Mouse (Mus musculus): ENCODE results near the gene Ehmt1.

Ehmt1 gene

GRCm38 (mm10) chr2:24912189-24912588 is 7.2 kb downstream of the Ehmt1 start:
- no peak for DNase-seq (ENCODE audit: low spot score in 2 of 2)

GRCm38 (mm10) chr2:24910481-24910880 is 8.9 kb downstream of the Ehmt1 start:
- DNase-seq (ENCODE audit: low spot score in 2 of 2) = no peak

GRCm38 (mm10) chr2:24905653-24906155 is 13.7 kb downstream of the Ehmt1 start:
- no peak for DNase-seq (ENCODE audit: low spot score in 2 of 2)

- no peak for DNase-seq (ENCODE audit: low spot score in 2 of 2)
Observed at GRCm38 (mm10) chr2:24904823-24905652, 14.4 kb downstream of the Ehmt1 start.

GRCm38 (mm10) chr2:24902999-24903398 is 16.4 kb downstream of the Ehmt1 start:
- DNase-seq (ENCODE audit: low spot score in 2 of 2) = no peak

- no peak for DNase-seq (ENCODE audit: low spot score in 2 of 2)
Observed at GRCm38 (mm10) chr2:24901055-24901454, 18.4 kb downstream of the Ehmt1 start.

- DNase-seq (ENCODE audit: low spot score in 2 of 2) = no peak
Observed at GRCm38 (mm10) chr2:24899292-24899691, 20.1 kb downstream of the Ehmt1 start.

GRCm38 (mm10) chr2:24896761-24897160 is 22.7 kb downstream of the Ehmt1 start:
- DNase-seq (ENCODE audit: low spot score in 2 of 2) = no peak

GRCm38 (mm10) chr2:24894211-24894610 is 25.2 kb downstream of the Ehmt1 start:
- DNase-seq (ENCODE audit: low spot score in 2 of 2) = no peak

GRCm38 (mm10) chr2:24892318-24892717 is 27.1 kb downstream of the Ehmt1 start:
- no peak for DNase-seq (ENCODE audit: low spot score in 2 of 2)

- DNase-seq (ENCODE audit: low spot score in 2 of 2) = no peak
Observed at GRCm38 (mm10) chr2:24890541-24891447, 28.6 kb downstream of the Ehmt1 start.

GRCm38 (mm10) chr2:24888895-24889294 is 30.5 kb downstream of the Ehmt1 start:
- no peak for DNase-seq (ENCODE audit: low spot score in 2 of 2)

GRCm38 (mm10) chr2:24880686-24881085 is 38.7 kb downstream of the Ehmt1 start:
- no peak for DNase-seq (ENCODE audit: low spot score in 2 of 2)

GRCm38 (mm10) chr2:24870952-24871351 is 48.5 kb downstream of the Ehmt1 start:
- DNase-seq (ENCODE audit: low spot score in 2 of 2) = no peak

GRCm38 (mm10) chr2:24863010-24863409 is 56.4 kb downstream of the Ehmt1 start:
- DNase-seq (ENCODE audit: low spot score in 2 of 2) = peak in 1 of 2 experiments; percentile 13

GRCm38 (mm10) chr2:24852408-24852807 is 67.0 kb downstream of the Ehmt1 start:
- no peak for DNase-seq (ENCODE audit: low spot score in 2 of 2)

GRCm38 (mm10) chr2:24846557-24846956 is 72.9 kb downstream of the Ehmt1 start:
- DNase-seq (ENCODE audit: low spot score in 2 of 2) = no peak

- no peak for DNase-seq (ENCODE audit: low spot score in 2 of 2)
Observed at GRCm38 (mm10) chr2:24845256-24845655, 74.2 kb downstream of the Ehmt1 start.

- no peak for DNase-seq (ENCODE audit: low spot score in 2 of 2)
Observed at GRCm38 (mm10) chr2:24830614-24831013, 88.8 kb downstream of the Ehmt1 start.

- no peak for DNase-seq (ENCODE audit: low spot score in 2 of 2)
Observed at GRCm38 (mm10) chr2:24809746-24810145, 109.7 kb downstream of the Ehmt1 start.

GRCm38 (mm10) chr2:24807691-24808090 is 111.7 kb downstream of the Ehmt1 start:
- no peak for DNase-seq (ENCODE audit: low spot score in 2 of 2)

- DNase-seq (ENCODE audit: low spot score in 2 of 2) = no peak
Observed at GRCm38 (mm10) chr2:24807036-24807435, 112.4 kb downstream of the Ehmt1 start.
